Mouse (Mus musculus) kidney, embryonic 15.5 days (tissue): ENCODE measurements around the gene Irs2. TPM values are rescaled to one million over a fixed set of nuclear protein-coding genes. Genes with fewer than 3 reads are reported as not detected.

Experiments
- ATAC-seq: fragments of 200-750 bp; cut with Nextera tagmentation; replicated peaks from 2 replicates; pipeline ENCODE4 v1.8.0; 2017; ENCODE audit warnings: moderate TSS enrichment; ENCODE audit not compliant: low FRiP score
- H3K27ac ChIP-seq: fragments of 300-500 bp; sonication (generic); 2 replicates; pipeline ENCODE4 v1.5.1; 2015; ENCODE audit warnings: mild to moderate bottlenecking, inconsistent platforms
- H3K27me3 ChIP-seq: fragments of 300-500 bp; sonication (generic); 2 replicates; pipeline ENCODE4 v1.6.1; 2015; ENCODE audit warnings: inconsistent platforms
- H3K36me3 ChIP-seq: fragments of 300-500 bp; sonication (generic); 2 replicates; pipeline ENCODE4 v1.6.1; 2015; ENCODE audit warnings: inconsistent platforms
- H3K4me1 ChIP-seq: fragments of 300-500 bp; sonication (generic); 2 replicates; pipeline ENCODE4 v1.6.1; 2015; ENCODE audit warnings: inconsistent platforms
- H3K4me2 ChIP-seq: fragments of 300-500 bp; sonication (generic); 2 replicates; pipeline ENCODE4 v1.6.1; 2015; ENCODE audit warnings: moderate library complexity, mild to moderate bottlenecking, inconsistent platforms
- H3K4me3 ChIP-seq: fragments of 300-500 bp; sonication (generic); replicated peaks from 2 replicates; pipeline ENCODE4 v1.5.1; 2015; ENCODE audit warnings: mild to moderate bottlenecking, inconsistent platforms
- H3K9ac ChIP-seq: fragments of 300-500 bp; sonication (generic); 2 replicates; pipeline ENCODE4 v1.6.1; 2015; ENCODE audit warnings: mild to moderate bottlenecking, inconsistent platforms
- H3K9me3 ChIP-seq: fragments of 300-500 bp; sonication (generic); replicated peaks from 2 replicates; pipeline ENCODE4 v1.6.1; 2016; ENCODE audit warnings: inconsistent platforms
- WGBS: fragments of 180-500 bp; shearing (Covaris S2); methylation state at CpG from one replicate; pipeline ENCODE4 v1.1.7; 2015; ENCODE audit warnings: mixed read lengths; 5-methylcytosine and 5-hydroxymethylcytosine counted together
- polyA plus RNA-seq: library from polyadenylated mRNA; unstranded; fragments of >200 nt; fragmentation: Nextera tagmentation; extraction: Ambion mirVana; gene quantifications from 2 replicates; pipeline ENCODE4 v1.2.1, GENCODE M21; 2015

Gene Irs2
- polyA plus RNA-seq, 1 experiment from 2014 or later: 5.7 TPM

- Histone ChIP-seq H3K4me2 (peak overlapping the region; percentile 46), H3K27me3 (peaks cover 11% of the 10 kb centered on the region; the same call in 1 of the 2 replicates), H3K4me3 (no peak overlapping the region), H3K9ac (no peak overlapping the region), H3K36me3 (no peaks in the 10 kb centered on the region), H3K27ac (peak overlapping the region; percentile 86), H3K4me1 (peaks cover 53% of the 10 kb centered on the region), H3K9me3 (no peaks in the 10 kb centered on the region)
- no peak for ATAC-seq
- 48% methylated on average over 2 of the region's 2 CpGs for WGBS
Observed at GRCm38 (mm10) chr8:10945490-10945889, 62.8 kb downstream of the Irs2 start.

- H3K9ac ChIP-seq: no peak overlapping the region
- H3K27ac ChIP-seq: 0 out of 2 replicates have a peak overlapping the region, but pooled peaks have one; percentile 1
- peaks cover 68% of the 10 kb centered on the region for H3K4me1 ChIP-seq
- no peaks in the 10 kb centered on the region for H3K9me3 ChIP-seq
- no peak overlapping the region for H3K4me2 ChIP-seq
- H3K27me3 ChIP-seq: peaks cover 23% of the 10 kb centered on the region
- H3K36me3 ChIP-seq: no peaks in the 10 kb centered on the region
- 69% methylated on average over 9 of the region's 9 CpGs for WGBS
- ATAC-seq: no peak
- H3K4me3 ChIP-seq: no peak overlapping the region
Observed at GRCm38 (mm10) chr8:10943314-10944060, 64.8 kb downstream of the Irs2 start.

GRCm38 (mm10) chr8:10939883-10940282 lies 68.4 kb downstream of the Irs2 start:
- no peak overlapping the region for H3K4me3 ChIP-seq
- H3K27ac ChIP-seq: no peak overlapping the region
- peaks cover 41% of the 10 kb centered on the region for H3K27me3 ChIP-seq
- H3K4me1 ChIP-seq: peaks cover 68% of the 10 kb centered on the region
- no peak overlapping the region for H3K9ac ChIP-seq
- no peak overlapping the region for H3K4me2 ChIP-seq
- WGBS: 47% methylated on average over 6 of the region's 6 CpGs
- ATAC-seq: no peak
- no peaks in the 10 kb centered on the region for H3K9me3 ChIP-seq
- no peaks in the 10 kb centered on the region for H3K36me3 ChIP-seq

- Histone ChIP-seq H3K36me3 (no peaks in the 10 kb centered on the region), H3K4me1 (peaks cover 66% of the 10 kb centered on the region), H3K9me3 (no peaks in the 10 kb centered on the region), H3K4me3 (no peak overlapping the region), H3K27me3 (peaks cover 47% of the 10 kb centered on the region), H3K4me2 (no peak overlapping the region), H3K9ac (no peak overlapping the region), H3K27ac (no peak overlapping the region)
- WGBS: 40% methylated on average over 3 of the region's 3 CpGs
- no peak for ATAC-seq
Observed at GRCm38 (mm10) chr8:10939210-10939782, 69.0 kb downstream of the Irs2 start.

- H3K27ac ChIP-seq: no peak overlapping the region
- no peak overlapping the region for H3K4me2 ChIP-seq
- WGBS: 88% methylated on average over 6 of the region's 6 CpGs
- no peak overlapping the region for H3K9ac ChIP-seq
- no peaks in the 10 kb centered on the region for H3K9me3 ChIP-seq
- no peak overlapping the region for H3K4me3 ChIP-seq
- peaks cover 49% of the 10 kb centered on the region for H3K27me3 ChIP-seq
- no peak for ATAC-seq
- H3K4me1 ChIP-seq: peaks cover 57% of the 10 kb centered on the region
- no peaks in the 10 kb centered on the region for H3K36me3 ChIP-seq
Observed at GRCm38 (mm10) chr8:10938284-10938683, 70.0 kb downstream of the Irs2 start.

GRCm38 (mm10) chr8:10936646-10937045 lies 71.6 kb downstream of the Irs2 start:
- Histone ChIP-seq H3K4me1 (peaks cover 55% of the 10 kb centered on the region), H3K4me2 (no peak overlapping the region), H3K9me3 (no peaks in the 10 kb centered on the region), H3K27ac (peak overlapping the region; percentile 81), H3K27me3 (peaks cover 57% of the 10 kb centered on the region), H3K36me3 (no peaks in the 10 kb centered on the region), H3K4me3 (no peak overlapping the region), H3K9ac (no peak overlapping the region)
- ATAC-seq: peak; percentile 67
- 70% methylated on average over 9 of the region's 9 CpGs for WGBS

GRCm38 (mm10) chr8:10935231-10935630 lies 73.0 kb downstream of the Irs2 start:
- peak overlapping the region; percentile 81 for H3K27ac ChIP-seq
- 50% methylated on average over 8 of the region's 8 CpGs for whole genome bisulfite sequencing

More at GRCm38 (mm10) chr8:10935231-10935630, 73.0 kb downstream of the Irs2 start:
- H3K9me3 ChIP-seq: no peaks in the 10 kb centered on the region
- ATAC-seq: no peak
- peaks cover 59% of the 10 kb centered on the region for H3K27me3 ChIP-seq
- H3K4me2 ChIP-seq: no peak overlapping the region
- H3K4me1 ChIP-seq: peaks cover 50% of the 10 kb centered on the region
- H3K4me3 ChIP-seq: no peak overlapping the region
- H3K9ac ChIP-seq: no peak overlapping the region
- no peaks in the 10 kb centered on the region for H3K36me3 ChIP-seq
